Mouse (Mus musculus) bone marrow macrophage, adult 2 months (primary cell): ENCODE measurements at regions not wholly inside any gene's neighbourhood (a gene's known extent, or its start where the extent isn't known, plus 50 kb on each side); places are given as distances from the start of the nearest gene placed in this dataset.

Experiments used
- CTCF ChIP-seq: IDR thresholded peaks from 2 replicates; pipeline ENCODE4 v1.5.1; 2012; ENCODE audit warnings: low read depth, mild to moderate bottlenecking, low read length, moderate library complexity
- POLR2A ChIP-seq: IDR thresholded peaks from 2 replicates; pipeline ENCODE4 v1.6.1; 2012; ENCODE audit warnings: mild to moderate bottlenecking, low read depth, low read length, borderline replicate concordance

- TF ChIP-seq CTCF (no peak), POLR2A (no peak)
Observed at GRCm38 (mm10) chr8:35183423-35183822, 582.2 kb upstream of the Gm19410 start.
